Mouse (Mus musculus): ENCODE data around the gene Scube2.

DNA sequence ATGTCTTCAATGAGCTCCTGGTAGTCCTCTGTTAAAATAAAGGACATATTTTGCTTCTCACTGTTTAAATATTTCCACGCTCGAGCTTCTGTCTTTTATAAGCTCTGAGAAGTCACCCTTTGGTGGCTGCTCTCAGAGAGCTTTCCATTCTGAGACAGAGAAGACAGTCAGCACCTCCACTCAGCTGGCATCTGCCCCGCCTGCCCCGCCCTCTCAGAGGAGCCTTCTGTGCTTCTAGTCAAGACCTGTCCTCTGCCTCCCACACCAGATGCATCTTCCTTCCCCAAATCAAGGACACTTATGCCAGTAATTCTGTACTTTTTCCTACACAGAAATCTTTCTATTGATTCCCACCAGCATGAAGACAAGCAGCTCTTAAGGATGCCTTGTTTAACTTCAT is 64.9 kb downstream of the Scube2 start:
- TF ChIP-seq CTCF (IDR thresholded peaks at IDR 0.05; ENCODE audit: control insufficient read depth, insufficient read depth, low read length): no peak
- no peak for TF ChIP-seq POLR2A (IDR thresholded peaks at IDR 0.05; ENCODE audit: borderline replicate concordance, control insufficient read depth, low read depth, low read length)

Data from bone marrow, adult 2 months (tissue).